Mouse (Mus musculus) urinary bladder, postnatal 14 days (tissue): ENCODE data around the gene Plxna1.

Experiments
- DNase-seq: peaks from one replicate; pipeline ENCODE4 v3.0.0; 2021; ENCODE audit warnings: low spot score

Plxna1 gene

GRCm38 (mm10) chr6:89362281-89363106, at the start of gene Plxna1:
Gene Plxna1 (minus strand): TSS chr6:89362620.
- DNase-seq = peak; percentile 57

- peak; percentile 70 for DNase-seq
Measured at GRCm38 (mm10) chr6:89409041-89409440, 46.6 kb upstream of the Plxna1 start.

DNA sequence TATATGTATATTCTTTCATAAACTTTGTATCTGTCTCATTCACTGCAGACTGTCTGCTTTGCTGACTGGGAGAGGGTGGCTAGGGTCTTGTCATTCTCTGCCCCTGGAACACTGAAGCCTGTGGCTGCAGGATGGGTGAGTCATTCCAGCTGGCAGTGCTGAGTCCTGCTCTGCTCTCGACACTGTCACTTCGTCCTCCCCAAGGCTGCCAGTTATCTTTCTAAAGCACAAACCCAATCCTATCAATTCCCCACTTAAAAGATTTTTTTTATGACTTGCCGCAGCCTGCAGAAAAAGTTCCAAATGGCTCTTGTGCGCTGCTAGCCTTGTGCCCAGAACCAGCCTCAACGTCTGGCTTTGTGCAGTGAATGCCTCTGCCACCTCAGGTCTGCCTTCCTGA, 45.8 kb upstream of the Plxna1 start:
- DNase-seq = no peak

DNA sequence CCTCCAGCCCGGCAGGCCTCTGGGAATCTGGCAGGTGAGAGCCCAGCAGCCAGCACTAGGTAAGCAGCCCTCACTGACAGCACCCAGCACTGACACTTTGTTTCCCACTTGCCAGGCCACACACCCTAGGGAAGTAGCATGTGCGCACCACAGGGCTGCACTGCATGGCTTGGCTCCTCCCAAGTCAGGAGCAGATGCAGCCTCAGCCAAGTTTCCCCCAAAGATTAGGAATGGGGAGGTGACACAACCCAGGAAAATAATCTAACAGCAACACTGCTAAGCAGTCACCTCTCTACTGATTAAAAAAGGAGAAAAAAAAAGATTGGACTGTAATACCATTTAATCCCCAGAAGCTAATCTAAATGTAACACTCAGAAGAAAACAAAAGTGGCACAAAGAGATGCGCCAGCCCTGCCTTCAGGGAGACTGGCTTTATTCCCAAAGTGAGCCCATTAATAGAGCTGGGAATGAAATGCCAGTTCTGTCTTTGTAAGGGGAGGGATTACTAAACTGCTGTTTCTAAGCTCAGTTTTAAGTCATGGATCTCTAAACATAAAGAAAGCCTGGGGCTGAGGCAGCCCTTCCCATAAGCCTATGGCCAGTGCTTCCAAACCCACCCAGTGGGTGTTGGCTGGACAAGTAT, 44.9 kb upstream of the Plxna1 start:
- DNase-seq = no peak

GRCm38 (mm10) chr6:89404964-89405363, 42.5 kb upstream of the Plxna1 start:
- DNase-seq = no peak

DNA sequence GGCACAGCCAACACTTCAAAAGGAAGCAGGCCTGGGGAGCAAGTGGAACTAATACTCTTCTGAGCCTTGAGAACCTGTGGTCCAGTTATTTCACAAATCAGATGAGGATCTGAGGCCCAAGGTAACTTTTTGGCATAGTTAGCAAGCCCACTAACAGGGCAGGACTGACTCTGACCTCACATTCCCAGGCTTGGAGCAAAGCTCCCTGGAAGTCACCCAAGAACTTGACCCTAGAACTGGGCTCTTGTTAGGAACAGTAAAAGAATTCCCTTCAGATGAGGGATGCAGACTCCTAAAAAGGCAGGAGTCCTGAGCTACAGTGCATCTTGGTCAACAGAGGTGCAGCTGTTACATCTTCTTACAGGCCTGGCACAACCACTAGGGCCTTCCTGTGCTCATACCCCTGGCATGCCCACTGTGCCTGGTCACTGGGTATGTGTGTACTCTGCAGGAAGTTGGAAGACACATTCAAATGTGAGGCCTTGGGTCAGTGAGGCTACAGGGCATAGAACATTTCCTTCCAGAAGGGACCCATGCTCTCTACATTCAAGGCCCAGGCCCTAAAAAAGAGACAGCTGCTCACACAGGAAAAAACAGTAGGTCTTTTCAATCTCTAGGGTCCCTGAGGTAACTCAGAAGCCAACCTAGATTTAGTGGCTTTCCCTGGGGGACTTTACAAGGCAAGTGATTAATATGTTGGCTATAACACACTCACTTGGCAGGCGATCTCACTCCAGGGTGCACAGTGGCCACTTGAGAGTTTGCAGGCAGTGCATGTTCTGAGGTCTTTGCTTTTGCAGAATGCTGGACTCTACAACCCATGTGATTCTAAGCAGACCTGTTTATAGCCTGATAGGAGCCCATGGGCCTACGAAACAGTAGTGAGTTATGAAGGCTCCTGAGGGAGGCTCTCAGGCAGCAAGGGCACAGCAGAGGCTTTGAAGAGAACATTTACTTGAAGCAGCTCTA, 41.1 kb upstream of the Plxna1 start:
- DNase-seq = no peak

DNA sequence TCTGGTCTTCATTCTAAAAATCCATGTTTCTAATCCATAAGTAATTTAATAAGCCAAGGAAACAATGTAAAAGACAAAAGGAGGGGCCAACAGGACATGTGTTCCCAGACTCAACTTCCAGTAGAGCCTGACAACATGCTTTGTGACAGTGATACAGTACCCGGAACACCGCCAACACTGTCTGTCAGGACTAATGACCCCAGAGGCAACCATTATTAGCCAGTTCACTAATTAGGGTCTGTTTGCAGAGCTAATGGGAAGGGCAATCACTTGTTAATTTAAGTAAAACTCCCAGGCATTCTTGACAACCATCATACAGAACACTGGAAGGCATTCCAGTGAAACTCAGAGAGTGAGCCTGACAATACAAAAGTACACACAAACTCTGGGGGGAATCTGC, 40.0 kb upstream of the Plxna1 start:
- DNase-seq = no peak

DNA sequence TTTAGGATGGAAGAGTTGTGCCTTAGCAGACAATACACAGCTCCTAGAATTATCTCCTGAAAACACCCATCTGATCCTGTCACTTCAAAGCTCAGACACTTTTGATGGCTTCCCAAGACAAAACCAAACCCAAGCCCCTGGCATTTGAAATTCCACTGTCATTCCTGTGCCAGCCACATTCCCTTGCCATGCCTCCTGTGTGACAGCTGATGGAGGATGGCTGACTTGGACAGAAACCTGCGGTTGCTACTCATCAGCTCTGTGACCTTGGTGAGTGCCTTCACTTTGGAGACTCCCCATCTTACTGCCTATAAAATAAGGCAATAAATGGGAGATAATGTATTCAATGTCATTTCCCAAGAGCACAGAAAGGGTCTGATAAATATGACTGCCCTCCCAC, 37.1 kb upstream of the Plxna1 start:
- DNase-seq = no peak

DNA sequence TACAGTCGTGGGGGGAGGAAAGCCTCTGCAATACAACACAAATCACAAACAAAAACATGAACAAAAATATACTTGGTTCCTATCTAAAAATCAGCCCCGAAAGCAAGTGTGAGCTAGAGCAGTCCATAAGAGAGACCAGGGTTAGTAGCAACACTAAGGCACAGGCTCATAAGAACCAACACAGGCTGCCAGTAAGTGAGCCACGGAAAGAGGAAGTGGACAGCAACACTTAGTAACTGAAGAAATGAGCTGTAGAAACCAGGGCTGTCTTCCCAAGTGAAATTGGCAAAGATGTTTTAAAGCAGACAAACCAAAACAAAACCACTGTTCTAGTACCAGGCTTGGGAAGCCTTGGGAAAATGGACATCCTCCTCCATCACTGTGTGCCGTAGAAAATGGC, 35.5 kb upstream of the Plxna1 start:
- DNase-seq = no peak

DNA sequence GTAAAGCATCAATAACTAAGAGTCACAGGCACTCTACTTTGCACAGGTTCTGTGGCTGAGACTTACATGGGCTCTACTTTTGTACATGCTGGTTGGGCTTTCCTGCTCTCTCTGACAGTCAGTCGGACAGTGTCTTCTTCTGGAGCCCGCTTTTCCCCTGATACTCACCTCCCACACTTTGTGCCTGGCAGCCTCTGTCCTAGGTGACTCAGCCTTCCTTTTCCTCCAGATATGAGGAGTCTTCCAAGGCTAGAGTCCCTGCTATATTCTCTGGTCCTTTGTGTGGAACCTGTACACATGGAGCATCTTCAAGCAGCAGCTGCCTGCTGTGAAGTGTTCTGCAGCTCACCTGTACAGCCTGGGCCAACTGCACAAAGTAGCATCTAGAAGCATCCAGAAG, 31.4 kb upstream of the Plxna1 start:
- no peak for DNase-seq

DNA sequence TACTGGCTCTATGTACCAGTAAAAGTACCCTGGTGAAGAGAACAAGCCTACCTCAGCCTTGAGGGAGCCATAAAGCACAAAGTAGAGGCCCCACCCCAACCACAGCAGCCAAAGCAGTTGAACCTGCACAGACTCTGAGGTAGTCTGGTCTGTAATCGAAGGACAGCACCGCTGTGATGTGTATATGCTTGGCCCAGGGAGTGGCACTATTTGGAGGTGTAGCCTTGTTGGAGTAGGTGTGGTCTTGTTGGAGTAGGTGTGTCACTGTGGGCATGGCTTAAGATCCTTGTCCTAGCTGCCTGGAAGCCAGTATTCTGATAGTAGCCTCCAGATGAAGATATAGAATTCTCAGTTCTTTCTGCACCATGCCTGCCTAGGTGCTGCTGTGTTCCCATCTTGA, 29.8 kb upstream of the Plxna1 start:
- no peak for DNase-seq

GRCm38 (mm10) chr6:89389771-89390170, 27.4 kb upstream of the Plxna1 start:
- no peak for DNase-seq

DNA sequence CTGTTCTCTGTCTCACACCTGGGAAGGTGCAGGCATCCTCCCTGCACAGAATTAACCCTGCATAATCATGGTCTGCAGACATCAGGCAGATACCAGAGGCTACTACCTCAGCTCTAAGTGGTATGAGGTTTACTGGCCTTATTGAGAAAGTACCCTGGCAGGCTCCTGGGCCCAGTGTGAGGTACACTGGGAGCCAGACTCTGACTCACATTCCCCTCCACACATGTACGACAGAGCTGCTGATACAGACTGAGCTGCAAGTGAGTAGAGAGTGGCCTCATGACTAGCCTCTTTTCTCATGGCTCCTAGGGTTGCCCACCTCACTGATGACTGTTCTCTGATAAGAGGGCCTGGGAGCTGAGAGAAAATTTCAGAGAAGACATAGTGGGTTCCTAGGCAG, 24.5 kb upstream of the Plxna1 start:
- DNase-seq = no peak

- DNase-seq = no peak
Measured at GRCm38 (mm10) chr6:89384699-89385098, 22.3 kb upstream of the Plxna1 start.

GRCm38 (mm10) chr6:89381851-89382250, 19.4 kb upstream of the Plxna1 start:
- DNase-seq = no peak

- DNase-seq = no peak
Measured at GRCm38 (mm10) chr6:89381172-89381571, 18.8 kb upstream of the Plxna1 start.

GRCm38 (mm10) chr6:89380751-89381150, 18.3 kb upstream of the Plxna1 start:
- DNase-seq = no peak

GRCm38 (mm10) chr6:89378264-89378663, 15.8 kb upstream of the Plxna1 start:
- no peak for DNase-seq

- no peak for DNase-seq
Measured at GRCm38 (mm10) chr6:89368812-89369211, 6.4 kb upstream of the Plxna1 start.

GRCm38 (mm10) chr6:89364342-89364741, 1.9 kb upstream of the Plxna1 start:
- no peak for DNase-seq

DNA sequence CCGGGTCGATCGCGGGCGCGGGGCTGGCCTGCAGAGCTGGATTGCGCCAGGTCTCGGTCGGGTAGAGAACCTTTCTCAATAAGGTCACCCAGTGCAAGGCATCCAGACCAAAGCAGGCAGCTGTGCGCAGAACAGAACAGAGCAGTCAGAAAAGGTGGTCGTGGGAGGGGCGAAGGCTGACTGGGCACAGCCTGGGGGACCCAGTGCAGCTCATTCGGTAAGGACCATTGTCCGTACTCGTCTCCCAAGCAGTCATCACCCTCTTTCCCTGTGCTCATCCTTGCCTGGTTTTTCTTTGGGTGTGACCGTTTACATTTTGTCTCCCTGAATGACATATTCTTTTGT, 659 bp upstream of the Plxna1 start:
- DNase-seq = no peak

DNA sequence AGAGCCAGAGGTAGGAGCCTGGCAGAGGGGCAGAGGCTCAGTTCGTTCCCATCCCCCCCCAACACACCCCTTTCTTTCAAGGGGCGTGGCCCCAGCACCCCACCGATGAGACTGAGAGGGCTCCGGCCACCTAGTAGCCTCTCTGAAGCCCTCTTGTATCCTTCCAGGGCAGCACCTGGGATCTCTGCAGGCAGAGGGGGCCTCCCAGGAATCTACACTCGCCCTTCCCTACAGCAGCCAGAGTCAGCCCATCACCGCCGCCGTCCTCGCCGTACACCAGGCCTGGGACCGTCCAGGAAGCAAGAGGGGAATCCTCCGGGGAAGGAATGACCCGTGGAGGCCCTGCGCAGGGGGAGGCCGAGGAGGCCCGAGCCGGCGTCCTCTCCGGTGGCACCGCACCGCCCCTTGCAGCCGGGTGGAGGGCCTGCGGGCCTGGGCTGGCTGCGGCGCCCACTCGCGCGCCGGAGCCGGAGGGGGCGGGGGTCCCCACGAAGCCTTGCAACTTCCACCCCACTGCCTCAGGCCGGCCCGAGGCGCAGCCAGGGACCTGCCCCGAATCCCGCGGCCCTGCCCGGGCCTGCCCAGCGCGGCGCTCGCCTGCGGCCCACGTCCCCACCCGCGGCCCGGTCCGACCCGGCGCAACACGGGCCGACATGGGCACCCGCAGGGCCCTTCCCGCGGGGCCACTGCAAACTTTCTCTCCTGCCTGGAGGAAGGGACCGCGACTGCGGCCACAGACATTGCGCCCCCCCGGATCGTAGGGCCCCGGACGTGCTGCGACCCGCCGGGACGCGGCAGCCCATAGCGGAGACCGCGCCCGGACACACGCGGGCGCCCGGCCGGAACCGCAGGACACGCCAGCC, 771 bp downstream of the Plxna1 start:
- DNase-seq = peak; percentile 53
